Mouse (Mus musculus): Measurements from ENCODE around the gene Grip1. TPM values are rescaled to one million over a fixed set of nuclear protein-coding genes. Genes with fewer than 3 reads are reported as not detected.

Grip1 gene
- polyA plus RNA-seq, 1 experiment from 2014 or later, result 19.0 TPM

GRCm38 (mm10) chr10:119534852-119535251, 81.2 kb downstream of the Grip1 start:
- no peak for ATAC-seq (replicated peaks)
- H3K9me3 ChIP-seq, result no peaks in the 10 kb centered on the region

DNA sequence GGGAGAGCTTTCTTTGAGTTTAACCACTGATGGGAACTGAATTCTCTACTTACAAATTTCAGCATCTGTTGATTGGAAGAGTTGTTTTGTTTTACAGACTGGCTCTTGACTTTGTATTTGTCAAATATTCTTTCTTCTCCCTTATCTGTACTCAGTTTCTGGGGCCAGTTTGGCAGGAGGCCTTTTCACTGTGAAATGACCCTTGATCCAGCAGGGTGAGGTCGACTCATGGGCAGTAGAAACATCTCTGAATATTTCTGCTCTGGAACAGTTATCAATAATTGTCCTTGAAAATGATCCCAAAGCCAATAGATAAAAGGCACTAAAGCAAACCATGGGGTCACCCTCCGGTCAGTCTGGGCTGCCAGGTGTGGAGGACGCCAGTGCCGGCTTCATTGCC, 88.0 kb downstream of the Grip1 start:
- Histone ChIP-seq H3K4me1 (peaks cover 12% of the 10 kb centered on the region), H3K9ac (no peak overlapping the region), H3K4me3 (no peak overlapping the region), H3K27me3 (replicated peaks) (no peaks in the 10 kb centered on the region), H3K27ac (no peak overlapping the region), H3K9me3 (no peaks in the 10 kb centered on the region), H3K36me3 (replicated peaks) (no peaks in the 10 kb centered on the region), H3K4me2 (no peak overlapping the region)
- WGBS, result 94% methylated on average over 4 of the region's 4 CpGs
- ATAC-seq (replicated peaks), result no peak

More at GRCm38 (mm10) chr10:119534852-119535251, 81.2 kb downstream of the Grip1 start:
- Histone ChIP-seq H3K27ac (no peak overlapping the region), H3K4me2 (no peak overlapping the region), H3K27me3 (replicated peaks) (no peaks in the 10 kb centered on the region), H3K4me3 (no peak overlapping the region), H3K36me3 (replicated peaks) (no peaks in the 10 kb centered on the region), H3K9ac (no peak overlapping the region), H3K4me1 (no peaks in the 10 kb centered on the region)
- 18% methylated on average over 4 of the region's 4 CpGs for WGBS

DNA sequence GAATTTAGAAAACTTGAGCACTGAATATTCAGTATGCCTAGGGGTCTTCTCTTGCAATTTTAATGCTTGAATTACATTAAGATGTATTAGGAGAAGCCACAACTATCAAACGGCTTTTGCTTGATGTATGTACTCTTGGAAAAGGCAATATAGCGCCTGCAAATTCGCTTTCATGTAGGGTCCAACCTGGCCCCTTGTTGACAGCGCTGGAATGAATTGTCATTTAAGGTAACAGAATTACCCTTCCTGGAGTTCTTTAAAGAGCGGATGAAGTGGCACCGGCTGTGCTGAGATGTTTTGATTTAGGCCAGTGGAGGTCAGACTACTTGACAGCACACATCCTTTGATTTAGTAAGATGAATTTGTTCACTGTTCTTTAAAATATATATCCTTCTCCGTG, 90.1 kb downstream of the Grip1 start:
- no peak for ATAC-seq (replicated peaks)
- Histone ChIP-seq H3K36me3 (replicated peaks) (no peaks in the 10 kb centered on the region), H3K4me3 (no peak overlapping the region), H3K9ac (no peak overlapping the region), H3K27me3 (replicated peaks) (no peaks in the 10 kb centered on the region), H3K27ac (no peak overlapping the region), H3K4me1 (peaks cover 12% of the 10 kb centered on the region), H3K4me2 (no peak overlapping the region), H3K9me3 (no peaks in the 10 kb centered on the region)
- WGBS, result 47% methylated on average over 7 of the region's 7 CpGs

DNA sequence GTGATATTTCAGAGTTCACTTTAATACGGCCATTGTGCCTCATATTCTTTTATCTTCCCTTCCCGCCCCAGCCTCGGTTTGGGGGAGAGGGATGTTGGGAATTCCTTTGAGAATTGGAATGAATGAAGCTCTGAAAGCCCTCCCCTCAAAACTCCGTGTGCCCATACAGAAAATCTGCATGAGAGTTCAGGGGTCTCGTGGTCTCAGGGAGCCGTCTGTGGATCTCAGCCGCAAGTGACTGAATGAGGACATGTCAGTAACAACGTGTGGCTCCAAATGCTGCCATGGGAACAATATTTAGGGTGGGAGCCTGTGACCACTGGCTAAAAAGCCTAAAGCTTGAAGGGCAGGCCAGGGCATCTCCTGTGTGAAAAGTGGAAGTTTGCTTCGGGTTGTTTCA, 91.1 kb downstream of the Grip1 start:
- Histone ChIP-seq H3K27me3 (replicated peaks) (no peaks in the 10 kb centered on the region), H3K27ac (no peak overlapping the region), H3K4me3 (no peak overlapping the region), H3K4me2 (peak overlapping the region; percentile 15; the same call in 1 of the 2 replicates), H3K4me1 (peaks cover 12% of the 10 kb centered on the region), H3K36me3 (replicated peaks) (no peaks in the 10 kb centered on the region), H3K9ac (no peak overlapping the region), H3K9me3 (no peaks in the 10 kb centered on the region)
- ATAC-seq (replicated peaks), result no peak
- 26% methylated on average over 9 of the region's 9 CpGs for WGBS

- Histone ChIP-seq H3K4me1 (peaks cover 12% of the 10 kb centered on the region), H3K4me2 (no peak overlapping the region), H3K9ac (no peak overlapping the region), H3K36me3 (replicated peaks) (no peaks in the 10 kb centered on the region), H3K27ac (no peak overlapping the region), H3K4me3 (no peak overlapping the region), H3K9me3 (no peaks in the 10 kb centered on the region), H3K27me3 (replicated peaks) (no peaks in the 10 kb centered on the region)
- 89% methylated on average over 5 of the region's 5 CpGs for WGBS
- no peak for ATAC-seq (replicated peaks)
Observed at GRCm38 (mm10) chr10:119547875-119548274, 94.2 kb downstream of the Grip1 start.

GRCm38 (mm10) chr10:119548774-119549173, 95.1 kb downstream of the Grip1 start:
- ATAC-seq (replicated peaks), result no peak
- H3K27me3 ChIP-seq (replicated peaks), result no peaks in the 10 kb centered on the region
- WGBS, result 94% methylated on average over 10 of the region's 10 CpGs
- no peak overlapping the region for H3K9ac ChIP-seq
- H3K27ac ChIP-seq, result no peak overlapping the region
- no peaks in the 10 kb centered on the region for H3K36me3 ChIP-seq (replicated peaks)
- no peak overlapping the region for H3K4me2 ChIP-seq
- H3K9me3 ChIP-seq, result no peaks in the 10 kb centered on the region
- peaks cover 11% of the 10 kb centered on the region for H3K4me1 ChIP-seq
- no peak overlapping the region for H3K4me3 ChIP-seq

DNA sequence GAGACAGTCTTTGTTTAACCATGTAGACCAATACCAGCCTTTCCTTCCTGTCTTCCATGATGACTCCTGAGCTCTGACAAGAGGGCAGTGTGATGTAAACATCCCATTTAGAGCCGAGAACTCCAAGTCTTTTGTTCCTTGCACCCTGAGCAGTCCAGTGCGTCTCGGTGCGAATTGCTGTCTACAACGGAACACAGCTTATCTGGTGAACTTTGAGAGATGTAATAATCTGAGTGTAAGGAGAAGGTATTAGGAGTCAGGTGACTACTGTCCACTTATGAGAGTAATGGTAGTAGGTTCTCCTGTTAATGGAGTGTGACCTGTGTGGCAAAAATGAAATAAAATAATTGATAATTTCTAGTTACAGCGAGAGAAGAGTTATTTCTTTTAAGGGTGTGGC, 97.0 kb downstream of the Grip1 start:
- ATAC-seq (replicated peaks), result no peak
- no peaks in the 10 kb centered on the region for H3K27me3 ChIP-seq (replicated peaks)

DNA sequence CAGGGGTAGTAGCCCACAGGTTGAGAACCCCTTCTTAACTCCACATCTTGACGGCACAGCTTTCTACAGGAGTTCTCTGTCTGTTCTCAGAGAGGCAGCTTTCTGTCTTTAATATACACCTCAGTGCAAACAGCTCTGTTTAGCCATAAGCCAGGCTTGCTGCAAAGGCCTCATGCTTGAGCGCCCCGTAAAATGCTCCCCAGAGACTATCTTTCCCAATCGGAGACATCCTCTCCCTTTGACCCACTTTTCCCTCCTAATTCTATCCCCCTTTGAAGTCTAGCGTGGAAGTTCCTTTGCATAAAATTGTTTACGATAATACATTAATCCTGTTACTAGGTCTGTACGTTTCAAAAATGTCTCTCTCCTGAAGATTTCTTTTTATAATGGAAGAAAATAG, 102.7 kb downstream of the Grip1 start:
- no peaks in the 10 kb centered on the region for H3K9me3 ChIP-seq
- H3K27ac ChIP-seq, result peak overlapping the region; percentile 21; the same call in 1 of the 2 replicates
- no peak overlapping the region for H3K4me2 ChIP-seq
- no peaks in the 10 kb centered on the region for H3K27me3 ChIP-seq (replicated peaks)
- no peak for ATAC-seq (replicated peaks)
- H3K4me3 ChIP-seq, result no peak overlapping the region
- peaks cover 4% of the 10 kb centered on the region; the same call in 1 of the 2 replicates for H3K4me1 ChIP-seq
- H3K36me3 ChIP-seq (replicated peaks), result no peaks in the 10 kb centered on the region
- no peak overlapping the region for H3K9ac ChIP-seq
- 49% methylated on average over 7 of the region's 7 CpGs for WGBS

More for the DNA sequence above, 97.0 kb downstream of the Grip1 start:
- Histone ChIP-seq H3K4me1 (no peaks in the 10 kb centered on the region), H3K4me3 (no peak overlapping the region), H3K36me3 (replicated peaks) (no peaks in the 10 kb centered on the region), H3K9me3 (no peaks in the 10 kb centered on the region), H3K4me2 (no peak overlapping the region), H3K9ac (no peak overlapping the region), H3K27ac (no peak overlapping the region)
- WGBS, result 95% methylated on average over 6 of the region's 6 CpGs

DNA sequence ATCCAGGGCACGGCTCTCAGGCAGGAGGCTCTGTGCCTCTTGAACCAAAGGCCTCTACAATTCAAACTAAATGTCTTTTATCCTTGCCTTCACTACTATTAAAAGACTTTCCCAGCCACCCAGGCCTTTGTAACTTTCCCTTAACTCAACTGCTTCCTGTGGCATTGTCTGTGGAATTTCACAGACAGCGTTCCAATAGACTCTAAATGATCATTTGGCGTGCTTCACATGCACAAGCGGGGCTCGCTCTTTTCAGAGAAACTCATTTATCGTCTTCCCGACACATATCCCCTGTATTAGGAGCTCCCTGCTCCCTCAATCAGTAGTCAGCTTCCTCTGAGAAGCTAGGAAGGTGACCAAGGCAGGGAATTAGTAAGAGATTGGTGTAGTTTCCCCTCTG, 104.8 kb downstream of the Grip1 start:
- no peaks in the 10 kb centered on the region for H3K9me3 ChIP-seq
- no peak for ATAC-seq (replicated peaks)

GRCm38 (mm10) chr10:119564862-119565261, 111.2 kb downstream of the Grip1 start:
- H3K36me3 ChIP-seq (replicated peaks), result no peaks in the 10 kb centered on the region
- no peak overlapping the region for H3K9ac ChIP-seq
- no peak for ATAC-seq (replicated peaks)
- H3K4me1 ChIP-seq, result no peaks in the 10 kb centered on the region
- H3K4me2 ChIP-seq, result no peak overlapping the region
- no peaks in the 10 kb centered on the region for H3K9me3 ChIP-seq
- no peak overlapping the region for H3K27ac ChIP-seq
- no peak overlapping the region for H3K4me3 ChIP-seq
- WGBS, result 95% methylated on average over 7 of the region's 7 CpGs
- H3K27me3 ChIP-seq (replicated peaks), result no peaks in the 10 kb centered on the region

More for the DNA sequence above, 104.8 kb downstream of the Grip1 start:
- Histone ChIP-seq H3K27me3 (replicated peaks) (no peaks in the 10 kb centered on the region), H3K4me3 (no peak overlapping the region), H3K4me2 (no peak overlapping the region), H3K4me1 (peaks cover 4% of the 10 kb centered on the region; the same call in 1 of the 2 replicates), H3K27ac (no peak overlapping the region), H3K36me3 (replicated peaks) (no peaks in the 10 kb centered on the region), H3K9ac (no peak overlapping the region)
- 75% methylated on average over 7 of the region's 7 CpGs for WGBS

DNA sequence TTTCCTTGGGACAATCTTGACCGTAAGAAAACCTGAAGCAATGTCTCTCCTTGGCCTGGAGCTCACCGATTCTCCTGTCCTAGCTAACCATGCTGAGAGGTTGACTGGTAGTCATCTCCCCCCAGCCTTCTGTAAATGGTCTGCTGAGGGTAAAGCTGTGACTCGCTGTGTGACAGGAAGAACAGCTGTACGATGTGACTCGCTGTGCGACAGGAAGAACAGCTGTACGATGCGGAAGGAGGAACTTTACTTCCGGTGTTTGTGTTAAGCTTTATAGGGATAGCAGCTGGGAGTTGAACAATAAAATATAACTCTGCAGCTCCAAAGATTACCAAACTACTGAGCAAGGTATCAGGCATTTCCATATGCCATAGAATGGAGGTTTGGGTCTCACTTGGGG, 119.5 kb downstream of the Grip1 start:
- WGBS, result 94% methylated on average over 9 of the region's 9 CpGs
- ATAC-seq (replicated peaks), result no peak

GRCm38 (mm10) chr10:119575780-119576179, 122.2 kb downstream of the Grip1 start:
- Histone ChIP-seq H3K4me1 (no peaks in the 10 kb centered on the region), H3K4me2 (no peak overlapping the region), H3K9ac (no peak overlapping the region), H3K27ac (no peak overlapping the region), H3K4me3 (no peak overlapping the region), H3K9me3 (no peaks in the 10 kb centered on the region), H3K27me3 (replicated peaks) (no peaks in the 10 kb centered on the region), H3K36me3 (replicated peaks) (no peaks in the 10 kb centered on the region)
- WGBS, result 85% methylated on average over 1 of the region's 1 CpGs
- ATAC-seq (replicated peaks), result no peak

More for the DNA sequence above, 119.5 kb downstream of the Grip1 start:
- no peak overlapping the region for H3K4me2 ChIP-seq
- no peak overlapping the region for H3K4me3 ChIP-seq
- no peaks in the 10 kb centered on the region for H3K9me3 ChIP-seq
- no peaks in the 10 kb centered on the region for H3K27me3 ChIP-seq (replicated peaks)
- no peaks in the 10 kb centered on the region for H3K36me3 ChIP-seq (replicated peaks)
- H3K27ac ChIP-seq, result no peak overlapping the region
- no peaks in the 10 kb centered on the region for H3K4me1 ChIP-seq
- no peak overlapping the region for H3K9ac ChIP-seq

DNA sequence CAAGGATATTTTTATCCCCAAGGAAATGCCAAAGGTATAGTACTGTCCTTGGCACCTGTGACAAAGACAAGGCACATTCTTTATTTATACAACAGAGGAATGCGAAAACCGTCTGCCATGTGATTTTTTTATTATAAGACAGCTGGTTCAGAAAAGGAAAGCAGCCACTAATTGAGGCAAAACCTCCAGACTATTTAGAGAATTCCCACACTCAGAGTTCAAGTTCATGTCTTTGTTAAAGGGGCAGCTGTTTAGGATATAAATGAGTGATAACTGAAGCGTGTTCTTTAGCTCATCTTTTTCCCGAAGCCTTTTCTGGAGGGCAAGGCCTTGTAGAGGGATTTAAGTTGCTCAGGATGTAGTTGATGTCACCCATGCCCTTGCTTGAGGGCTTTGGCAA, 126.4 kb downstream of the Grip1 start:
- H3K27me3 ChIP-seq (replicated peaks), result no peaks in the 10 kb centered on the region
- H3K4me2 ChIP-seq, result no peak overlapping the region
- 68% methylated on average over 4 of the region's 4 CpGs for WGBS
- no peaks in the 10 kb centered on the region for H3K4me1 ChIP-seq
- H3K9ac ChIP-seq, result no peak overlapping the region
- H3K27ac ChIP-seq, result no peak overlapping the region
- H3K36me3 ChIP-seq (replicated peaks), result no peaks in the 10 kb centered on the region
- H3K9me3 ChIP-seq, result no peaks in the 10 kb centered on the region
- ATAC-seq (replicated peaks), result no peak
- no peak overlapping the region for H3K4me3 ChIP-seq

Data from midbrain, embryonic 15.5 days (tissue).